Mouse (Mus musculus) spleen, adult 2 months (tissue): Measurements from ENCODE around the gene Msl1.

Source experiments
- CTCF ChIP-seq: fragments of 200-500 bp; IDR thresholded peaks from 2 replicates; pipeline ENCODE4 v1.5.1; 2011; ENCODE audit warnings: mild to moderate bottlenecking, inconsistent platforms; ENCODE audit not compliant: insufficient read depth, insufficient read length, insufficient replicate concordance; ENCODE audit errors: extremely low read depth
- POLR2A ChIP-seq: fragments of 200-500 bp; IDR thresholded peaks from 2 replicates; pipeline ENCODE4 v1.6.1; 2011; ENCODE audit warnings: low read depth, low read length, inconsistent platforms

GRCm38 (mm10) chr11:98771131-98771530 lies 24.2 kb upstream of the Msl1 start:
- TF ChIP-seq CTCF (no peak), POLR2A (no peak)
